20 mouse cellular contexts compared by ENCODE assay signal in the genomic region with DNA sequence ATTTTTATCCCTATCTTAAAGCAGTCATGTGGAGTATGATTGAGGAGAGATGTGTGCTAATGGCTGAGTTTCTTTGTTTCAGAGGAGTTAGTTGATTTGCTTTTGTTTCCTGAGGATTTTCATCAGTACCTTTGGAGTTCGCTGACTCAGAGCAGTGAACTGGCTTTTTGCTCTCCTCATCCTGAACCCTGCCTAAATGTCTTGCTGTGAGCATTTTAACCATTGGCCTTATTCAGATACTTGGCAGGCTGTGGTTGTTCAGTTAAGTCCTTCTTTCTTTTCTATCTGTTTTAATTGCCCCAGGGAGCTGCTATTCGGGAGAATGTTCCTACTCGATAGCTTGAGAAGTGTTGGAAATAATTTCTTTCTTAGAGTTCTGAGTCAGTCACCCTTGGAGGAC.
"Had no signal": no experiment of that assay in that cellular context is flagged by ENCODE, and none has a peak within 500 bp of the region (broad histone marks: within the 10 kb centered on the region; RNA-seq: fewer than 3 reads in every experiment).

No protein-coding gene starts in this region.

- H3K36me3 ChIP-seq: midbrain, embryonic 10.5 days; midbrain, embryonic 12.5 days; neural tube, embryonic 13.5 days; neural tube, embryonic 15.5 days; stomach, embryonic 15.5 days had no signal

- H3K9me3 ChIP-seq: midbrain, embryonic 10.5 days; midbrain, embryonic 12.5 days; neural tube, embryonic 13.5 days; neural tube, embryonic 15.5 days; stomach, embryonic 15.5 days had no signal

- H3K27me3 ChIP-seq: midbrain, embryonic 12.5 days; neural tube, embryonic 13.5 days; neural tube, embryonic 15.5 days; stomach, embryonic 15.5 days had no signal

- H3K4me1 ChIP-seq: midbrain, embryonic 10.5 days; midbrain, embryonic 12.5 days; neural tube, embryonic 13.5 days; neural tube, embryonic 15.5 days; stomach, embryonic 15.5 days had no signal

- H3K9ac ChIP-seq: lung, embryonic 14.5 days; midbrain, embryonic 12.5 days; neural tube, embryonic 13.5 days; neural tube, embryonic 15.5 days; stomach, embryonic 15.5 days had no signal

- ATAC-seq: midbrain, embryonic 16.5 days had no signal

- H3K4me3 ChIP-seq: midbrain, embryonic 10.5 days; midbrain, embryonic 12.5 days; myocyte; neural tube, embryonic 13.5 days; neural tube, embryonic 15.5 days; stomach, embryonic 15.5 days had no signal

- H3K4me2 ChIP-seq: lung, embryonic 14.5 days; midbrain, embryonic 12.5 days; neural tube, embryonic 13.5 days; neural tube, embryonic 15.5 days; stomach, embryonic 15.5 days had no signal

- H3K27ac ChIP-seq: midbrain, embryonic 10.5 days; midbrain, embryonic 12.5 days; neural tube, embryonic 13.5 days; neural tube, embryonic 15.5 days; stomach, embryonic 15.5 days; stomach, postnatal 0 days had no signal

- DNase-seq: lung, adult 18-20 months; lung, embryonic 14.5 days; lung, postnatal 10 days; lung, postnatal 4 days; midbrain, embryonic 14.5 days; retina, postnatal 1 day; right cerebral cortex, adult 18-20 months; right cerebral cortex, postnatal 25 days; right cerebral cortex, postnatal 4 days; thymus, adult 18-20 months; thymus, postnatal 14 days; thymus, postnatal 36 days had no signal
